Mouse (Mus musculus) heart, embryonic 14.5 days (tissue): ENCODE results near the gene Sult1a1. TPM values are rescaled to one million over a fixed set of nuclear protein-coding genes. Genes with fewer than 3 reads are reported as not detected.

Source experiments
- ATAC-seq: fragments of 200-750 bp; cut with Nextera tagmentation; 2 replicates; pipeline ENCODE4 v1.8.0; 2017; ENCODE audit warnings: low read depth, moderate TSS enrichment; ENCODE audit not compliant: insufficient number of reproducible peaks, insufficient read depth, low FRiP score
- H3K27ac ChIP-seq, 2 experiments: fragments of 200-500 bp in 1 of 2; fragments of 300-500 bp in 1 of 2; sonication (generic) in 1 of 2; replicated peaks in 1 of 2; 2 replicates each; pipeline ENCODE4 v1.5.1; 2012 to 2014; ENCODE audit warnings: low read depth in 2 of 2, low read length in 2 of 2, control low read depth in 1 of 2, mild to moderate bottlenecking in 1 of 2, mixed read lengths in 1 of 2; ENCODE audit not compliant: control insufficient read depth in 1 of 2, insufficient read depth in 1 of 2
- H3K27me3 ChIP-seq: fragments of 300-500 bp; sonication (generic); 2 replicates; pipeline ENCODE4 v1.6.1; 2014; ENCODE audit warnings: mild to moderate bottlenecking, low read length, control low read depth; ENCODE audit not compliant: control insufficient read depth, insufficient read depth
- H3K36me3 ChIP-seq: fragments of 300-500 bp; sonication (generic); 2 replicates; pipeline ENCODE4 v1.6.1; 2014; ENCODE audit warnings: mild to moderate bottlenecking, control low read depth, low read length, mixed read lengths; ENCODE audit not compliant: control insufficient read depth, insufficient read depth
- H3K4me1 ChIP-seq, 2 experiments: fragments of 200-500 bp in 1 of 2; fragments of 300-500 bp in 1 of 2; sonication (generic) in 1 of 2; 2 replicates each; pipeline ENCODE4 v1.6.1; 2012 to 2014; ENCODE audit warnings: low read length in 2 of 2, control low read depth in 1 of 2, mixed read lengths in 1 of 2; ENCODE audit not compliant: control insufficient read depth in 2 of 2, insufficient read depth in 2 of 2
- H3K4me2 ChIP-seq: fragments of 300-500 bp; sonication (generic); 2 replicates; pipeline ENCODE4 v1.6.1; 2014; ENCODE audit warnings: mild to moderate bottlenecking, low read length
- H3K4me3 ChIP-seq, 2 experiments: fragments of 200-500 bp in 1 of 2; fragments of 300-500 bp in 1 of 2; sonication (generic) in 1 of 2; 2 replicates each; pipeline ENCODE4 v1.5.1; 2012 to 2014; ENCODE audit warnings: low read length in 2 of 2, mild to moderate bottlenecking in 2 of 2, control low read depth in 1 of 2, low read depth in 1 of 2, moderate library complexity in 1 of 2; ENCODE audit not compliant: control insufficient read depth in 1 of 2, insufficient read depth in 1 of 2
- H3K9ac ChIP-seq: fragments of 300-500 bp; sonication (generic); 2 replicates; pipeline ENCODE4 v1.6.1; 2014; ENCODE audit warnings: mild to moderate bottlenecking, low read length
- H3K9me3 ChIP-seq: fragments of 300-500 bp; sonication (generic); 2 replicates; pipeline ENCODE4 v1.6.1; 2016; ENCODE audit warnings: low read length, control low read depth; ENCODE audit not compliant: control insufficient read depth
- WGBS: fragments of 180-500 bp; shearing (Covaris S2); extraction: QIAGEN DNeasy Blood & Tissue Kit; methylation state at CpG from one replicate; pipeline ENCODE4 v1.1.7; 2014; 5-methylcytosine and 5-hydroxymethylcytosine counted together
- polyA plus RNA-seq: library from polyadenylated mRNA; unstranded; fragments of >200 nt; fragmentation: Nextera tagmentation; extraction: Ambion mirVana; gene quantifications from 2 replicates; pipeline ENCODE4 v1.2.1, GENCODE M21; 2014

The Sult1a1 gene
- polyA plus RNA-seq, 1 experiment from 2014 or later = 13.5 TPM

DNA sequence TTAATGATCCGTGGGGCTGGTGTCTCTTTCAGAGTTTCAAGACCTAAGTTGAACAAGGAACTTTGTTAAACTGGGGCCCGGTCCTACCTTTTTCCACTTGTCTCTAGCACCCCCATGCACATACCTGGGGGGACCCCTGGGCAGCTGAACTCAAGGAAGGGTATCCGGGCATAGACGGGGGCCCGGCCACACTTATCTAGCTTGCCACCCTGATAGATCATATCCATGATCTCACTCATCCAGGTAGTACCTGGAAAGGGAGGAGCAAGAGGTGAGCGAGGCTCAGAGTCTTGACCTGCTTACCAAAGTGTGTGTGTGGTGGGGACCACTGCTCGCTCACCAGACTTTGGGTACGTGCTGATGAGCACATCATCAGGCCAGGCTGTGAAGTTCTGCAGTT is 1.1 kb downstream of the Sult1a1 start:
- ATAC-seq = no peak
- Histone ChIP-seq H3K36me3 (peaks cover 30% of the 10 kb centered on the region), H3K4me1 (peaks cover 2 to 15% of the 10 kb centered on the region in 2 experiments; a peak in 3 of 4 replicates), H3K27me3 (no peaks in the 10 kb centered on the region), H3K9ac (no peak overlapping the region), H3K4me2 (peak overlapping the region; percentile 1; the same call in 1 of the 2 replicates), H3K4me3 (no peak overlapping the region), H3K9me3 (no peaks in the 10 kb centered on the region), H3K27ac (no peak overlapping the region)
- 89% methylated on average over 8 of the region's 8 CpGs for WGBS

DNA sequence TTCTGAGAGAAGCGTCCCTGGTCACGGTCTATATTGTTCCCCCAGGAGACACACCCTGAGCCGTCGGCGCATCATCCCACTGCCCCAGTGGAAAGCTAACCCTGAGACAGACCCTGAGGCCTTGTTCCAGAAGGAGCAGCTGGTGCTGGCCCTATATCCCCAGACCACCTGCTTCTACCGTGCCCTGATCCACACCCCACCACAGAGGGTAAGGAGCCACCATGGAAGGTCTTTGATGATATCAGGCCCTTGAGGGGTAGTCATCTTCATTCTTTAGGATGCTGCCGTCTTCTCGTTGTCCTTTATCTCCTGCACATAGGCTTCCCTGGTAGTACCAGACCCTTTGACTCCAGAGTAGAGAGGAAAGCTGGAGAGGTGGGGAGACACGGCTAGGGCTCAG is 4.1 kb downstream of the Sult1a1 start:
- Histone ChIP-seq H3K36me3 (peaks cover 30% of the 10 kb centered on the region), H3K4me2 (no peak overlapping the region), H3K9me3 (no peaks in the 10 kb centered on the region), H3K27ac (no peak overlapping the region), H3K9ac (no peak overlapping the region), H3K27me3 (no peaks in the 10 kb centered on the region), H3K4me1 (peaks cover 2 to 15% of the 10 kb centered on the region in 2 experiments; a peak in 3 of 4 replicates), H3K4me3 (no peak overlapping the region)
- WGBS = 95% methylated on average over 9 of the region's 9 CpGs
- ATAC-seq = no peak

DNA sequence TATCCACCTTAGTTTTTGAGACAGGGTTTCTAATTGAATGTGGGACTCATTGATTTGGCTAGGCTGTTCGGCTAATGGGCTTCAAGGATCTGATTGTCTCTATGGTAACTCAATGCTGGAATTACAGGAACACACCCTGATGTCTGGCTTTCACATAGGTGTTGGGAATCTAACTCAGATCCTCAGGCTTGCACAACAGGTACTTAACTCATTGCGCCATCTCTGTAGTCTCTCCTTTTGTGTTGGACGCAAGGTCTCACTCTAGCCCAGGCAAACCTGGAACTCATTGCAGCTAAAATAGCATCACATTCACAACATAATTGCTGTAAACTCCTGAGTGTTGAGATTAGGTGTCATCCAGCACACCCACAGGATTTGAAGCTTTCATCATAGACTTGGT is 6.1 kb downstream of the Sult1a1 start:
- H3K9ac ChIP-seq = no peak overlapping the region
- WGBS = 74% methylated on average over 3 of the region's 3 CpGs
- no peak overlapping the region for H3K4me3 ChIP-seq
- no peaks in the 10 kb centered on the region for H3K9me3 ChIP-seq
- ATAC-seq = no peak
- H3K4me1 ChIP-seq = peaks cover 0 to 4% of the 10 kb centered on the region in 2 experiments; a peak in 2 of 4 replicates
- H3K27ac ChIP-seq = no peak overlapping the region
- H3K4me2 ChIP-seq = no peak overlapping the region
- no peaks in the 10 kb centered on the region for H3K27me3 ChIP-seq
- H3K36me3 ChIP-seq = peaks cover 34% of the 10 kb centered on the region

DNA sequence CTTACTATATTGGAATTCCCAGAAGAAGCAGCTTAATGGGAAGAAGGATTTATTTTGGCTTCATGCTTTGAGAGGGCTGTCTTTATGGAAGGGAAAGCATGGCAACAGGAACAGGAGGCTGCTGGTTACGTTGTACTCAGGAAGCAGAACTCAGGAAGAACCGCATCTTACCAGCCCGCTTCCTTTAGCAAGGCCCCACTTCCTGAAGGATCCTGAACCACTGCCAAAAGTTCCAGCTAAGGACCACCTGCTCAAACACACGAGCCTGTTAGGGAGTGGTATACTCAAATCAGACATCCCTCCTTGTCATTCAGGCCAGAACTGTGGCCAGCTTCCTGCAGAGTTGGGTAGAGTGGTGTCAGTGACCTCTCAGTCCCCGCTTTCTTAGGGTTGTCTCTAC is 7.8 kb downstream of the Sult1a1 start:
- WGBS = 74% methylated on average over 5 of the region's 5 CpGs
- H3K4me2 ChIP-seq = no peak overlapping the region
- H3K36me3 ChIP-seq = peaks cover 41% of the 10 kb centered on the region
- no peak overlapping the region for H3K9ac ChIP-seq
- no peak overlapping the region for H3K4me3 ChIP-seq
- peak; percentile 33; the same call in 1 of the 2 replicates for ATAC-seq
- H3K27me3 ChIP-seq = no peaks in the 10 kb centered on the region
- H3K9me3 ChIP-seq = no peaks in the 10 kb centered on the region
- peak overlapping the region; percentile 65 to 75 for H3K27ac ChIP-seq
- H3K4me1 ChIP-seq = peaks cover 0 to 4% of the 10 kb centered on the region in 2 experiments; a peak in 2 of 4 replicates

DNA sequence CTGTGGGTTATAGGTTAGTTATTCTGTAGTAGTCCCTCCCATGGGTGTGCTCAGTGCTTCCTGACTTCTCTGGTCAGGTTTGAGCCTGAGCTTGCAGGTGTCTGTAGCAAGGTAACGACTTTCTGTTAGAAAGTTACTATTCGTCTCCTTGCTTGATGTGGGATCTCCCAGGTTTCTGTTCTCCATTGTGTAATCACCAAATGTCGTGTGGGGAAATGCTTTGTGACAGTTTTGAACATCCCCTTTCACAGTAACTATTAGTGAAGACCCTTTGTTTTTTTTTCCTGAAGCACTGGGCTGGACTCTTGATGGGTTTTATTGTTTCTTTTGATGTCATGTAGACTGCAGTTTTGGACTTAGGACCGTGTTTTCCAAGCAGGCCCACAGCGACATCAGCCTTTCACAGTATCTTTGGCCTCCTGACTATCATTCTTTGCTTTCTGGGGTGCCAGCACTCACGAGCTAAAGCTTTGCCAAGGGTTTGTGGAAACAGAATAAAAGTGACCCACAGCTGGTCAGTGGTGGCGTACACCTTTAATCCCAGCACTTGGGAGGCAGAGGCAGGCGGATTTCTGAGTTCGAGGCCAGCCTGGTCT is 8.6 kb downstream of the Sult1a1 start:
- peaks cover 0 to 4% of the 10 kb centered on the region in 2 experiments; a peak in 2 of 4 replicates for H3K4me1 ChIP-seq
- no peaks in the 10 kb centered on the region for H3K9me3 ChIP-seq
- no peak overlapping the region for H3K4me2 ChIP-seq
- H3K27me3 ChIP-seq = no peaks in the 10 kb centered on the region
- H3K27ac ChIP-seq = peak overlapping the region in 1 of 2 experiments; percentile 75; a peak in 2 of 4 replicates
- peaks cover 34% of the 10 kb centered on the region for H3K36me3 ChIP-seq
- no peak overlapping the region for H3K9ac ChIP-seq
- no peak for ATAC-seq
- 80% methylated on average over 9 of the region's 9 CpGs for WGBS
- H3K4me3 ChIP-seq = no peak overlapping the region

DNA sequence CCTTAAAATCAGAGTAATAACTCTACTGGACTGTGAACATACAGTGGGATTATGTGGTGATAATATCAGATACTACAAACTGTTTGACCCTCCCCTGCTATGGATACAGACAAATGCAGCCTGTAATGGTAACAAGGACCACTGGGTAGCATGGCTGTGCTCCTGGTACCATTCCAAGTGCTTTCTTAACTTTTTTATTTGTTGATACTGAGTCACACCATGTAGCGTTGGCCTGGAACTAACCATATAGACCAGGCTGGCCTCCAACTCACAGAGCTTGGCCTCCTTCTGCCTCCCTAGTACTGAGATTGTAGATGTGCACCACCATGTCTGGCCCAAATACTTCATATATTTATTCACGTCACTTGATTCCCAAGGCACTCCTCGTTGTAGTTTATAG is 11.0 kb downstream of the Sult1a1 start:
- Histone ChIP-seq H3K9me3 (no peaks in the 10 kb centered on the region), H3K27me3 (no peaks in the 10 kb centered on the region), H3K36me3 (peaks cover 23% of the 10 kb centered on the region), H3K9ac (no peak overlapping the region), H3K4me1 (no peaks in the 10 kb centered on the region; a peak in 1 of 4 replicates), H3K4me3 (no peak overlapping the region), H3K4me2 (no peak overlapping the region), H3K27ac (no peak overlapping the region)
- WGBS = 91% methylated on average over 3 of the region's 3 CpGs
- ATAC-seq = no peak

DNA sequence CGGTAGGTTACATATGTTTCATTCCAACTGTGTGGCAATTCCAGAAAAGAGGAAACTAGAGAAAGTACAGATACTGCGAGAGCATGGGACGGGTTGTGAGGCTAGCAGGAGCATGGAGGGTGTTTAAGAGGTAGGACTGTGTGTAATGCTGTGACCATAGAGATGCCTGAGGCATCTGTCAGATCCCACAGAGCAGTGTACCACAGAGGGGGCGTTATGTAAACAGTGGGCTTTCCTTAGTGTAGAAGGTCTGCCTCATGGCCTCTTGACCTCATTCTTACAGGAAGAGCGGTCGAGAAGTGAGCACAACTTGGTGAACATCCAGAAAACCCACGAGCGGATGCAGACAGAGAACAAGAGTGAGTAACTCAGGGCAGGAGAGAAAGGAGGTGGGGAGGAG is 12.6 kb downstream of the Sult1a1 start:
- WGBS = 72% methylated on average over 8 of the region's 8 CpGs

DNA sequence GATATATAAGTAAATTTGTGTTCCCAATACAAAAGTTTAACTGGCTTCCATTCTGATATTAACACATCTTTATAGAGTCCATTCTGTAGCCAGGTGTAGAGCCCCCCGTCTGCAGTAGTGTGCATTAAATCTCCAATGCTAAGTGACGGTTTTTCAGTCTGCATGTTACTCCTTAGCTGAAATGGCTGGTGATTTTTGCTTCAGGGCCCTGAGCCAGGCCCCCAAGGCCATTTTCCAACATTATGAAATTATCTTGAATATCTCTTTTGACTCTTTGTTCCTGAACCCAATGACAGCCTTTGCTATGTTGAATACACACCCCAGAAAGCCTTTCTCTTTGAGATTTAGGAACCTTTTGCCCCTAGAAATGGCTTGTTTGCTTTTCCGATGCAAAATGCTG is 16.5 kb downstream of the Sult1a1 start:
- Histone ChIP-seq H3K9ac (no peak overlapping the region), H3K27ac (no peak overlapping the region), H3K27me3 (no peaks in the 10 kb centered on the region), H3K4me3 (no peak overlapping the region), H3K4me1 (no peaks in the 10 kb centered on the region), H3K9me3 (no peaks in the 10 kb centered on the region), H3K4me2 (no peak overlapping the region), H3K36me3 (peaks cover 13% of the 10 kb centered on the region)
- no peak for ATAC-seq
- 84% methylated on average over 3 of the region's 3 CpGs for WGBS

More for the DNA sequence above, 12.6 kb downstream of the Sult1a1 start:
- peak; percentile 31; the same call in 1 of the 2 replicates for ATAC-seq
- no peak overlapping the region for H3K4me3 ChIP-seq
- H3K27ac ChIP-seq = 0 out of 4 replicates have a peak overlapping the region, but pooled peaks of 1 of the 2 experiments have one; percentile 3
- peaks cover 23% of the 10 kb centered on the region for H3K36me3 ChIP-seq
- no peak overlapping the region for H3K4me2 ChIP-seq
- no peaks in the 10 kb centered on the region for H3K9me3 ChIP-seq
- no peaks in the 10 kb centered on the region for H3K27me3 ChIP-seq
- H3K9ac ChIP-seq = 0 out of 2 replicates have a peak overlapping the region, but pooled peaks have one; percentile 16
- no peaks in the 10 kb centered on the region; a peak in 1 of 4 replicates for H3K4me1 ChIP-seq
